7 mouse cellular contexts compared by ENCODE assay signal in genomic region chr2:129038426-129038936, GRCm38 (mm10). TPM values are rescaled to one million over a fixed set of nuclear protein-coding genes. Genes with fewer than 3 reads are reported as not detected.
A peak's percentile ranks its signal among the peaks of the same experiment; 100 is the strongest.
DNase-seq lines count a peak whose midpoint lies in the region; ATAC-seq and TF ChIP-seq lines count a peak whose summit lies in the region.

No protein-coding gene starts in this region.

- H3K27ac ChIP-seq in lung, embryonic 14.5 days (ENCODE audit: low read depth) = no peak overlapping the region
- no peak overlapping the region for H3K27ac ChIP-seq in cerebellum, adult 2 months (ENCODE audit: insufficient read depth, low read length)
- no peak overlapping the region for H3K27ac ChIP-seq in forebrain, embryonic 14.5 days (ENCODE audit: low read depth, low read length)
- H3K27ac ChIP-seq in liver, embryonic 11.5 days (ENCODE audit: low read depth, low read length) = no peak overlapping the region
- H3K27ac ChIP-seq in small intestine, adult 2 months (ENCODE audit: insufficient read depth, low read depth, low read length) = no peak overlapping the region

- no peak for TF ChIP-seq CTCF in lung, embryonic 14.5 days (IDR thresholded peaks at IDR 0.05; ENCODE audit: low read depth)
- TF ChIP-seq CTCF in cerebellum, adult 2 months (IDR thresholded peaks at IDR 0.05; ENCODE audit: borderline replicate concordance, insufficient read depth, low read depth, low read length) = no peak
- TF ChIP-seq CTCF in small intestine, adult 2 months (IDR thresholded peaks at IDR 0.05; ENCODE audit: extremely low read depth, insufficient read length, insufficient replicate concordance, low read depth, low read length) = no peak

- H3K4me2 ChIP-seq in lung, embryonic 14.5 days = peak overlapping the region; percentile 90
- H3K4me2 ChIP-seq in forebrain, embryonic 14.5 days (ENCODE audit: low read length) = peak overlapping the region; percentile 89
- peak overlapping the region; percentile 78 for H3K4me2 ChIP-seq in liver, embryonic 11.5 days

- H3K9me3 ChIP-seq in lung, embryonic 14.5 days (ENCODE audit: low read depth, low read length) = no peaks in the 10 kb centered on the region
- H3K9me3 ChIP-seq in forebrain, embryonic 14.5 days (replicated peaks; ENCODE audit: control insufficient read depth, low read length) = no peaks in the 10 kb centered on the region
- no peaks in the 10 kb centered on the region for H3K9me3 ChIP-seq in liver, embryonic 11.5 days (ENCODE audit: control insufficient read depth, low read length)

- H3K27me3 ChIP-seq in lung, embryonic 14.5 days (ENCODE audit: insufficient read depth, low read length) = peaks cover 26% of the 10 kb centered on the region
- no peaks in the 10 kb centered on the region for H3K27me3 ChIP-seq in cerebellum, adult 2 months (ENCODE audit: control insufficient read depth, insufficient read depth, low read length)
- H3K27me3 ChIP-seq in forebrain, embryonic 14.5 days (replicated peaks; ENCODE audit: control insufficient read depth, insufficient read depth, low read length) = peaks cover 23% of the 10 kb centered on the region
- H3K27me3 ChIP-seq in liver, embryonic 11.5 days (replicated peaks; ENCODE audit: control insufficient read depth, insufficient read depth, low read length) = peaks cover 52% of the 10 kb centered on the region
- H3K27me3 ChIP-seq in small intestine, adult 2 months (ENCODE audit: control insufficient read depth, insufficient read depth, low read length) = peaks cover 15% of the 10 kb centered on the region

- peak; percentile 28 for DNase-seq in lung, embryonic 14.5 days
- DNase-seq in lung, adult 18-20 months = no peak
- peak; percentile 30 to 55 for DNase-seq in cerebellum, adult 2 months
- DNase-seq in forebrain, embryonic 14.5 days (ENCODE audit: low spot score) = peak; percentile 7
- DNase-seq in liver, embryonic 11.5 days (ENCODE audit: low spot score) = no peak
- no peak for DNase-seq in urinary bladder, postnatal 14 days (ENCODE audit: low spot score)

- H3K4me3 ChIP-seq in lung, embryonic 14.5 days (ENCODE audit: low read depth, low read length) = peak overlapping the region; percentile 36
- peak overlapping the region; percentile 52 for H3K4me3 ChIP-seq in cerebellum, adult 2 months (replicated peaks; ENCODE audit: insufficient read depth, low read depth, low read length)
- peak overlapping the region; percentile 38 for H3K4me3 ChIP-seq in forebrain, embryonic 14.5 days (ENCODE audit: low read depth, low read length)
- peak overlapping the region; percentile 42 for H3K4me3 ChIP-seq in liver, embryonic 11.5 days (ENCODE audit: low read depth, low read length)
- peak overlapping the region; percentile 34 for H3K4me3 ChIP-seq in small intestine, adult 2 months (ENCODE audit: low read depth, low read length)

- H3K9ac ChIP-seq in lung, embryonic 14.5 days = peak overlapping the region; percentile 39
- H3K9ac ChIP-seq in forebrain, embryonic 14.5 days (ENCODE audit: low read length) = peak overlapping the region; percentile 64
- H3K9ac ChIP-seq in liver, embryonic 11.5 days (ENCODE audit: low read depth, low read length) = no peak overlapping the region

- no peak for TF ChIP-seq POLR2A in cerebellum, adult 2 months (IDR thresholded peaks at IDR 0.05; ENCODE audit: borderline replicate concordance, insufficient read depth, low read length)
- no peak for TF ChIP-seq POLR2A in small intestine, adult 2 months (IDR thresholded peaks at IDR 0.05; ENCODE audit: low read depth, low read length)

- peak; percentile 28; the same call in 1 of the 2 replicates for ATAC-seq in lung, embryonic 14.5 days (ENCODE audit: insufficient read depth)
- ATAC-seq in forebrain, embryonic 14.5 days = peak; percentile 34; the same call in 1 of the 2 replicates
- no peak for ATAC-seq in liver, embryonic 11.5 days (replicated peaks; ENCODE audit: low FRiP score)

- no peaks in the 10 kb centered on the region; the same call in 1 of the 2 replicates for H3K4me1 ChIP-seq in lung, embryonic 14.5 days (ENCODE audit: insufficient read depth)
- H3K4me1 ChIP-seq in cerebellum, adult 2 months (ENCODE audit: control insufficient read depth, insufficient read depth, low read length) = no peaks in the 10 kb centered on the region
- H3K4me1 ChIP-seq in forebrain, embryonic 14.5 days (ENCODE audit: control insufficient read depth, insufficient read depth, low read length) = peaks cover 10% of the 10 kb centered on the region; the same call in 1 of the 2 replicates
- H3K4me1 ChIP-seq in liver, embryonic 11.5 days (replicated peaks; ENCODE audit: control insufficient read depth, insufficient read depth, low read length) = no peaks in the 10 kb centered on the region; the same call in 1 of the 2 replicates
- H3K4me1 ChIP-seq in small intestine, adult 2 months (ENCODE audit: control insufficient read depth, insufficient read depth, insufficient read length, low read length) = no peaks in the 10 kb centered on the region; the same call in 1 of the 2 replicates

- WGBS in lung, embryonic 14.5 days = 20% methylated on average over 15 of the region's 15 CpGs
- 15% methylated on average over 15 of the region's 15 CpGs for WGBS in cerebellum, adult 2 months
- 39% methylated on average over 15 of the region's 15 CpGs for WGBS in forebrain, embryonic 14.5 days
- 31% methylated on average over 15 of the region's 15 CpGs for WGBS in liver, embryonic 11.5 days
- 24% methylated on average over 15 of the region's 15 CpGs for WGBS in small intestine, adult 2 months

- no peaks in the 10 kb centered on the region for H3K36me3 ChIP-seq in lung, embryonic 14.5 days (ENCODE audit: insufficient read depth)
- no peaks in the 10 kb centered on the region for H3K36me3 ChIP-seq in forebrain, embryonic 14.5 days (ENCODE audit: control insufficient read depth, insufficient read depth, low read length)
- H3K36me3 ChIP-seq in liver, embryonic 11.5 days (ENCODE audit: control insufficient read depth, insufficient read depth, low read length) = no peaks in the 10 kb centered on the region
- H3K36me3 ChIP-seq in small intestine, adult 2 months (ENCODE audit: control insufficient read depth, insufficient read depth, low read length) = no peaks in the 10 kb centered on the region

RNA-seq across cellular contexts. Expression of gene Vinac1, which starts 9.5 kb away (rescaled TPM):
- 0.17 and 0.23 TPM in 2 replicates for polyA plus RNA-seq in lung, embryonic 14.5 days (2014; fragmentation: Nextera tagmentation; extraction: Ambion mirVana)
- 0.27 and 0.36 TPM in 2 replicates for polyA plus RNA-seq in cerebellum, adult 2 months (2012; rRNA removed)
- 0.28 and 0.42 TPM in 2 replicates for polyA plus RNA-seq in forebrain, embryonic 14.5 days (2014; fragmentation: Nextera tagmentation; extraction: Ambion mirVana)
- 0.05 and 0.06 TPM in 2 replicates for polyA plus RNA-seq in liver, embryonic 11.5 days (2014; fragmentation: Nextera tagmentation; extraction: Ambion mirVana)
- polyA plus RNA-seq in small intestine, adult 2 months (2012; rRNA removed) = 0.03 TPM in 1 of 2 replicates, not detected in the other

RNA-seq across cellular contexts. Expression of gene Ttl, which starts 27.3 kb away (rescaled TPM):
- polyA plus RNA-seq in lung, embryonic 14.5 days (2014; fragmentation: Nextera tagmentation; extraction: Ambion mirVana) = 16.5 and 17.5 TPM in 2 replicates
- 23.3 and 23.5 TPM in 2 replicates for polyA plus RNA-seq in cerebellum, adult 2 months (2012; rRNA removed)
- 27.3 and 32.8 TPM in 2 replicates for polyA plus RNA-seq in forebrain, embryonic 14.5 days (2014; fragmentation: Nextera tagmentation; extraction: Ambion mirVana)
- polyA plus RNA-seq in liver, embryonic 11.5 days (2014; fragmentation: Nextera tagmentation; extraction: Ambion mirVana) = 5.2 and 6.1 TPM in 2 replicates
- 1.3 and 1.8 TPM in 2 replicates for polyA plus RNA-seq in small intestine, adult 2 months (2012; rRNA removed)

Comparison
In these comparisons a context has a peak if more than half of its experiments do, and no peak if none do; other contexts are left out.
1. DNase-seq: peak in lung, embryonic 14.5 days (single experiment), cerebellum, adult 2 months (2 of 2) and forebrain, embryonic 14.5 days (single experiment); none in lung, adult 18-20 months (0 of 2), liver, embryonic 11.5 days (single experiment) and urinary bladder, postnatal 14 days (single experiment).
2. Peak in every context shown above with its lines, with median percentiles within 50 percentile points of each other: H3K4me2 ChIP-seq and H3K4me3 ChIP-seq.